Mouse (Mus musculus) kidney, postnatal 25 days (tissue): ENCODE measurements around the gene Clps.
A peak's percentile ranks its signal among the peaks of the same experiment; 100 is the strongest.

Experiments
- DNase-seq, 2 experiments: peaks; one replicate each; pipeline ENCODE4 v3.0.0; 2021; ENCODE audit warnings: mixed read lengths in 2 of 2

Clps gene

GRCm38 (mm10) chr17:28549111-28549510 is 11.5 kb downstream of the Clps start, which contains the start of gene Clpsl2:
Gene Clpsl2, plus strand, starts transcription at chr17:28549411.
- no peak for DNase-seq

GRCm38 (mm10) chr17:28548550-28548949 is 12.0 kb downstream of the Clps start:
- no peak for DNase-seq

DNA sequence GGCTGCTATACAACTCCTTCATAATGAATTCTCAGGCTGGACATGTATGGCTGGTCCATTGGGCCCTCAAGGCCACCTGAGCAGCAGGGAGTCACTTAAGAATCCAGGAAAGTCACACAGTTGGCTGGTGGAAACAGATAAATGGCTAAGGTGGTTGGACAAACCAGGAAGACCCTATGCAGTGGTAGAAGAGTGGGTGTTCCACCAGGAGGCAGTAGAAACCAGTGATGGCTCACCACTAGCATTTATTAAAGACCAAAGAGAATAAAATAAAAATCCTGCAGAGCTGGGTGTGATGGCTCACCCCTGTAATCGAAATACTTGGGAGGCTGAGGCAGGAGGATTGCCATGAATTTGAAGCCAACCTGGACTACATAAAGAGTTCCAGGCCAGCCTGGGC is 13.6 kb downstream of the Clps start:
- peak in 1 of 2 experiments; percentile 57 for DNase-seq

- no peak for DNase-seq
Measured at GRCm38 (mm10) chr17:28537881-28538280, 22.7 kb downstream of the Clps start.

GRCm38 (mm10) chr17:28533327-28533726 is 27.2 kb downstream of the Clps start:
- DNase-seq, result no peak

- no peak for DNase-seq
Measured at GRCm38 (mm10) chr17:28532557-28532956, 28.0 kb downstream of the Clps start.

DNA sequence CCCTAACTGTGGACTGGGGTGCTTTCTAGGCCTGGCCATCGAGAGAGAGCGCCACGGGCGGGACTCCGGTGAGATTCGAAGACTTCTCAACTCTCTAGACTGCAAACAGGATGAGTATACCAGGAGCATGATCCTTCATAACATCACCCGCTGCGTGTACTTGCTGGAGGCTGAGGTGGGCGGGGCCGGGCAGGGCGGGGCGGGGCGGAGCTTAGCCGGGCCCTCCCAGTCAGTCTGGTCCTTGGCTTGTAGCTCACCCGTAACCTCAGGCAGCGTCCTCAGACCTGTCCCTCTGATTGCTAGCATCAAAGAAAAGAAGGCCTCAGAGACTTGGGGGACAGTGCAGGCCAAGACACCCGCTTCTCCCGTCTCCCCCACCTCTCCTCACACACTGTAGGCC is 28.6 kb downstream of the Clps start:
- DNase-seq, result no peak

DNA sequence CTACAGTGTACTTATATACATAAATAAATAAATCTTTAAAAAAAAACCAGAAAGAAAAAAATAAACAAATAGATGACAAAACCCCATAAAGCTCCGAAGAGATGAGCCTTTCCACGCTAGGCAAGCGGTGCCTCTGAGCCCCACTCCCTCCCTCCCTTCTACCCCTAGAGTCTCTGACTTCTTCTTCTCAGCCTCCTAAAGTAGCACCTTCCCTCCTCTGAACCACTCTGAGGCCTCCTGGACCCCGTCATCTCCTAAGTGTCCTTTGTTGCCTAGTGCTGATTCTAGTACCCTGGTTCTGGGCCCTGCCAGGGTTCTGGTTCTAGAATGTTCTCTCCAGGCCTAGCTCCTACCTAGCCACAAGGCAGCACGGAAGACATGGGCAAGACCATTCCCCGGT is 30.1 kb downstream of the Clps start, which contains the start of gene Armc12:
TSS of gene Armc12 (plus strand) at position 301 of the 400 bp plus-strand sequence.
- DNase-seq, result no peak

DNA sequence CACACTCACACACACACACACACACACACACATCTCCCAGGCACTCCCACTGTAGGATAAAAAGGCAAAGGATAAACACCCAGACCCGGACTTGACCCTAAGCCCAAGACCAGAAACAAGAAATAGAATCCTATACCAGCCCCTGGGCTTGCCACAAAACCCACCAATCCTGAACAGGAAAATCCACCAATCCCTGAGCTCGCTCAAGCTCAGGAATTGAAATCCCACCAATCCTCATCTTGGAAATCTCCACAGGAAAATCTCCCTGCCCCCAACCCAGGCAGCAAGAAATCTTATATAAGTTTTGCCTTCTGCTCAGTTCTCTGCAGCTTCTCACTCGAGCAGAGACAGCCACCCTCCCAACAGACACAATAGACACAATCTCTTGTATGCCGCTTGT is 31.4 kb downstream of the Clps start:
- no peak for DNase-seq

DNA sequence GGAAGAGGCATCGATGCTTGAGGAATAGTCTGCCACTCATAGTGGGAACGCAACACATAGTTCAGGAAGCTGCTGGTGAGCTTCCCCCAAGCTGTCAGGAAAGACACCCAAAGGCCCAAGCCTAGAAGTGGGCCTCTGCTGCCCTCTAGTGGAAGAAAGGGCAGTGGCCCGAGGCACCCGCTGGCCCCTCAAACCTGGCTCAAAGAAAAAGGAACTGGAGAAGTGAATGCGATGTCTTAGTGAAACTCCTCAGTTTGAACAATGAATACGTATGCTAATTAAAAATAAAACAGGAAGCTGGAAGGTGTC is 32.6 kb downstream of the Clps start:
- peak; percentile 84 to 89 for DNase-seq

DNA sequence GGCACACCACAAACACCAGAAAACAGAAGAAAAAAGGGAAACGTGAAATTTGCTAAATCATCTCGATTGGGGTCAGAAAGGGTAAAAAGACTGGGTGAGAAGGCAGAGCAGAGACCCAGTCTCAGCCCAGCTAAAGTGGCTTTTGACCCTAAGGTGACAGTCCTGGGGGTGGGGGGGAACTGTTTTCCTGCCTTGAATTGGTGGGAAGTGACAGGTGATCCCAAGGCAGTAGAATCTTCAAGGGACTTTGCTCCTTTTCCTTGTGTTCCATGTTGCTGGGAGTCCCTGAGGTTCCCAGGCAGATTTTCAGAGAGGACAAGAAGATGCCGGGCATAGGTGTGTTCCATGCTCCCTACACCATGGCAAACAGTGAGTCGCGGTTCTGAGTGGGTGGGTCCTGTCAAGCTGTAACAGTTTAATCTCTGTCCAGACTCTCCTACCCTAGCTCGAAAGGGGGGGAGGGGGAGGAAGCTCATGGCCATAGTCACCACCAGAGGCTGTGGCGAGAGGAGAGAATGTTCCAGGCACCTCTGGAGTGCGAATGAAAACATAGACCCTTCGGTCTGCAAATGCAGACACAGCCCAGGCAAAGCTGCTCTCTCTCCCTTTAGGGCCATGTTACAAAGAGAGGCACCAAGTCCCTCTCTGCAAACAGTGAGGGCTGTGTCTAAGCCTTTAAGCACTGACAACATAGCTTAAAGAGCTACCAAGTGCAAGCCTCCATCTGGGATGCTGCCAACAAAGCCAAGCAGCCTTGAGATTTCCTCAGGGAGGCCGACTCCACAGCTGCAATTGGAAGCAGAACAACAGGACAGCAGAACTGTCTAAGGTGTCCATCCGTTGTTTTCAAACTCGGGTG is 33.2 kb downstream of the Clps start:
- peak in 1 of 2 experiments; percentile 77 for DNase-seq

GRCm38 (mm10) chr17:28524831-28525430 is 35.6 kb downstream of the Clps start:
- DNase-seq, result no peak

- no peak for DNase-seq
Measured at GRCm38 (mm10) chr17:28524009-28524695, 36.4 kb downstream of the Clps start.

GRCm38 (mm10) chr17:28523355-28524008 is 37.1 kb downstream of the Clps start:
- peak in 1 of 2 experiments; percentile 54 for DNase-seq

- DNase-seq, result peak; percentile 97 to 98
Measured at GRCm38 (mm10) chr17:28522623-28523354, 37.8 kb downstream of the Clps start.

- DNase-seq, result no peak
Measured at GRCm38 (mm10) chr17:28521920-28522319, 38.6 kb downstream of the Clps start.

DNA sequence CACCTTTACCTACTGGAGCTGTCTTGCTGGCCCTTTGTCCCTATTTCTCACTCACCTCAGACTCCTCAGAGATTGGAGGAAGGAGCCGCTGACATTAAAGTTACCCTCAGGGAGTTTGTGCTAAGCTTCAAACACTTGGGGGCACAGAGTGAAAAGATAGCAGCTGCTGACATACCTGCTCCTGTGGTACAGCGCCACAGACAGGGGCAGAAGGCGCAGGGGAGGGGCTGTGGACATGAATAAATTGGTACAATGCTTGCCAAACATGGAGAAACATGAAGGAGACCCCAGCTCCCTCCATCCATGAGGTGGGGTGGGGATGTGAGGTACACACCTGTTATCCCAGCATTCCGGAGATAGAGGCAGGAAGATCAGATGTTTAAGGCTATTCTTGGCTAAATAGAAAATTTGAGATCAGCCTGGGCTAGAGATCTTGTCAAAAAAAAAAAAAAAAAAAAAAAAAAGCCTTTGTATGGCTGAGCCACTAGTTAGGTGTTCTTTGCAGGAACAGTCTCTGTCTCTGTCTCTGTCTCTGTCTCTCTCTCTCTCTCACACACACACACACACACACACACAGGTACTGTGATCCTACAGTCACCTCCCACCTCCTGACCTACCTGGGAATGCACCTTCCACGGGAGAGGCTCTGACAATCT is 39.4 kb downstream of the Clps start:
- no peak for DNase-seq

- no peak for DNase-seq
Measured at GRCm38 (mm10) chr17:28520561-28520960, 40.0 kb downstream of the Clps start.

- no peak for DNase-seq
Measured at GRCm38 (mm10) chr17:28519827-28520226, 40.7 kb downstream of the Clps start.

GRCm38 (mm10) chr17:28518615-28519071 is 41.9 kb downstream of the Clps start:
- peak; percentile 32 to 89 for DNase-seq

- DNase-seq, result peak; percentile 95 to 98
Measured at GRCm38 (mm10) chr17:28517956-28518614, 42.5 kb downstream of the Clps start.
